ENCODE assay signal across 9 mouse cellular contexts in genomic region chr6:56832830-56833229, GRCm38 (mm10). TPM values are rescaled to one million over a fixed set of nuclear protein-coding genes. Genes with fewer than 3 reads are reported as not detected.
DNase-seq lines count a peak whose midpoint lies in the region; ATAC-seq and TF ChIP-seq lines count a peak whose summit lies in the region.
"Had no signal": no experiment of that assay in that cellular context is flagged by ENCODE, and none has a peak within 500 bp of the region (broad histone marks: within the 10 kb centered on the region; RNA-seq: fewer than 3 reads in every experiment).

No protein-coding gene starts in this region.

- peak overlapping the region; percentile 88 for H3K9ac ChIP-seq in lung, embryonic 15.5 days
- H3K9ac ChIP-seq in embryonic facial prominence, embryonic 14.5 days (ENCODE audit: low read depth, low read length), result peak overlapping the region; percentile 91
- H3K9ac ChIP-seq in limb, embryonic 11.5 days (ENCODE audit: low read length), result peak overlapping the region; percentile 78; the same call in 1 of the 2 replicates
- H3K9ac ChIP-seq in neural tube, embryonic 15.5 days (replicated peaks), result no peak overlapping the region

- H3K4me1 ChIP-seq in lung, embryonic 15.5 days, result peaks cover 17% of the 10 kb centered on the region
- 0 out of 2 replicates have a peak, but pooled peaks cover 4% of the 10 kb centered on the region for H3K4me1 ChIP-seq in embryonic facial prominence, embryonic 14.5 days (ENCODE audit: control insufficient read depth, insufficient read depth, low read length)
- H3K4me1 ChIP-seq in limb, embryonic 11.5 days (ENCODE audit: control insufficient read depth, insufficient read depth, low read length), result no peaks in the 10 kb centered on the region
- H3K4me1 ChIP-seq in neural tube, embryonic 15.5 days, result peaks cover 6% of the 10 kb centered on the region; the same call in 1 of the 2 replicates

- no peak overlapping the region for H3K27ac ChIP-seq in lung, embryonic 15.5 days
- no peak overlapping the region; the same call in 1 of the 2 replicates for H3K27ac ChIP-seq in embryonic facial prominence, embryonic 14.5 days (replicated peaks; ENCODE audit: low read depth, low read length)
- no peak overlapping the region for H3K27ac ChIP-seq in limb, embryonic 11.5 days (replicated peaks; ENCODE audit: low read depth, low read length)
- H3K27ac ChIP-seq in neural tube, embryonic 15.5 days (replicated peaks), result no peak overlapping the region
- H3K27ac ChIP-seq in layer of hippocampus, adult 2 months, result no peak overlapping the region

- no peaks in the 10 kb centered on the region for H3K27me3 ChIP-seq in lung, embryonic 15.5 days
- no peaks in the 10 kb centered on the region for H3K27me3 ChIP-seq in embryonic facial prominence, embryonic 14.5 days (replicated peaks; ENCODE audit: control insufficient read depth, insufficient read depth, low read length)
- H3K27me3 ChIP-seq in limb, embryonic 11.5 days (ENCODE audit: control insufficient read depth, insufficient read depth, low read length), result no peaks in the 10 kb centered on the region
- H3K27me3 ChIP-seq in neural tube, embryonic 15.5 days (replicated peaks), result no peaks in the 10 kb centered on the region

- ATAC-seq in lung, embryonic 15.5 days (ENCODE audit: borderline replicate concordance, extremely low read depth, low FRiP score, low TSS enrichment), result no peak
- no peak for ATAC-seq in embryonic facial prominence, embryonic 14.5 days (ENCODE audit: low read depth)
- no peak; the same call in 1 of the 2 replicates for ATAC-seq in limb, embryonic 11.5 days (ENCODE audit: insufficient number of reproducible peaks, low FRiP score, low TSS enrichment, low read depth)
- no peak for ATAC-seq in neural tube, embryonic 15.5 days (ENCODE audit: low FRiP score)

- no peak for DNase-seq in lung, postnatal 4 days
- DNase-seq in embryonic facial prominence, embryonic 14.5 days (ENCODE audit: low spot score), result peak; percentile 19
- DNase-seq in limb, embryonic 11.5 days (ENCODE audit: low spot score), result no peak
- DNase-seq in left cerebral cortex, adult 18-20 months (ENCODE audit: low spot score in 2 of 2), result no peak
- DNase-seq in retina, postnatal 1 day, result no peak
- DNase-seq in layer of hippocampus, adult 2 months (ENCODE audit: low spot score in 2 of 2), result no peak
- DNase-seq: kidney, adult 8-10 months had no signal

- H3K4me3 ChIP-seq in lung, embryonic 15.5 days, result peak overlapping the region; percentile 82
- peak overlapping the region; percentile 71 for H3K4me3 ChIP-seq in embryonic facial prominence, embryonic 14.5 days (ENCODE audit: low read depth, low read length)
- H3K4me3 ChIP-seq in limb, embryonic 11.5 days (ENCODE audit: low read depth, low read length), result peak overlapping the region; percentile 69
- peak overlapping the region; percentile 56; the same call in 1 of the 2 replicates for H3K4me3 ChIP-seq in neural tube, embryonic 15.5 days (replicated peaks)
- H3K4me3 ChIP-seq in layer of hippocampus, adult 2 months, result no peak overlapping the region; the same call in 1 of the 2 replicates

- peaks cover 9% of the 10 kb centered on the region; the same call in 1 of the 2 replicates for H3K36me3 ChIP-seq in lung, embryonic 15.5 days
- H3K36me3 ChIP-seq in embryonic facial prominence, embryonic 14.5 days (ENCODE audit: control insufficient read depth, insufficient read depth, low read length), result peaks cover 26% of the 10 kb centered on the region
- H3K36me3 ChIP-seq in limb, embryonic 11.5 days (ENCODE audit: control insufficient read depth, insufficient read depth, low read length), result 0 out of 2 replicates have a peak, but pooled peaks cover 2% of the 10 kb centered on the region
- no peaks in the 10 kb centered on the region for H3K36me3 ChIP-seq in neural tube, embryonic 15.5 days

- H3K9me3 ChIP-seq in lung, embryonic 15.5 days, result no peaks in the 10 kb centered on the region
- H3K9me3 ChIP-seq in embryonic facial prominence, embryonic 14.5 days (ENCODE audit: control insufficient read depth, low read length), result no peaks in the 10 kb centered on the region
- H3K9me3 ChIP-seq in limb, embryonic 11.5 days (ENCODE audit: control insufficient read depth, low read length), result no peaks in the 10 kb centered on the region
- H3K9me3 ChIP-seq in neural tube, embryonic 15.5 days (replicated peaks), result no peaks in the 10 kb centered on the region

- peak overlapping the region; percentile 75 for H3K4me2 ChIP-seq in lung, embryonic 15.5 days
- H3K4me2 ChIP-seq in embryonic facial prominence, embryonic 14.5 days (ENCODE audit: low read depth, low read length), result peak overlapping the region; percentile 60
- H3K4me2 ChIP-seq in limb, embryonic 11.5 days (ENCODE audit: low read depth, severe bottlenecking), result peak overlapping the region; percentile 52
- peak overlapping the region; percentile 90 for H3K4me2 ChIP-seq in neural tube, embryonic 15.5 days

- no peak for TF ChIP-seq CTCF in layer of hippocampus, adult 2 months (conservative IDR thresholded peaks at IDR 0.05)

RNA-seq across cellular contexts. Expression of gene Fkbp9, which starts 1.0 kb away (rescaled TPM):
- polyA plus RNA-seq in lung, embryonic 15.5 days (2015; fragmentation: Nextera tagmentation; extraction: Ambion mirVana), result 193 and 196 TPM in 2 replicates
- 240 and 246 TPM in 2 replicates for polyA plus RNA-seq in embryonic facial prominence, embryonic 14.5 days (2014; fragmentation: Nextera tagmentation; extraction: Ambion mirVana)
- 72.3 and 73.0 TPM in 2 replicates for polyA plus RNA-seq in limb, embryonic 11.5 days (2014; fragmentation: Nextera tagmentation; extraction: Ambion mirVana)
- 44.6 and 53.1 TPM in 2 replicates for polyA plus RNA-seq in neural tube, embryonic 15.5 days (2015; fragmentation: Nextera tagmentation; extraction: Ambion mirVana)
- total RNA-seq in left cerebral cortex, adult 18-20 months (2021), result 10 to 100 TPM; 26.8 to 31.4 TPM
- 10 to 100 TPM; 27.0 to 28.9 TPM for total RNA-seq in layer of hippocampus, adult 2 months (2021)

RNA-seq across cellular contexts. Expression of gene Kbtbd2, which starts 35.2 kb away (rescaled TPM):
- 30.6 and 31.6 TPM in 2 replicates for polyA plus RNA-seq in lung, embryonic 15.5 days (2015; fragmentation: Nextera tagmentation; extraction: Ambion mirVana)
- polyA plus RNA-seq in embryonic facial prominence, embryonic 14.5 days (2014; fragmentation: Nextera tagmentation; extraction: Ambion mirVana), result 16.7 TPM in 2 replicates
- polyA plus RNA-seq in limb, embryonic 11.5 days (2014; fragmentation: Nextera tagmentation; extraction: Ambion mirVana), result 34.6 and 40.3 TPM in 2 replicates
- 28.9 and 31.1 TPM in 2 replicates for polyA plus RNA-seq in neural tube, embryonic 15.5 days (2015; fragmentation: Nextera tagmentation; extraction: Ambion mirVana)
- total RNA-seq in left cerebral cortex, adult 18-20 months (2021), result 10 to 100 TPM; 67.3 to 71.7 TPM
- total RNA-seq in layer of hippocampus, adult 2 months (2021), result 10 to 100 TPM; 50.7 to 51.4 TPM
